Mouse (Mus musculus): ENCODE measurements at regions not wholly inside any gene's neighbourhood (a gene's known extent, or its start where the extent isn't known, plus 50 kb on each side); places are given as distances from the start of the nearest gene placed in this dataset.

- H3K9me3 ChIP-seq (ENCODE audit: control insufficient read depth, low read length) = no peaks in the 10 kb centered on the region
- DNase-seq (ENCODE audit: low spot score) (no peak), ATAC-seq (ENCODE audit: low FRiP score) (no peak)
- WGBS = 96% methylated on average over 2 of the region's 2 CpGs
- H3K27me3 ChIP-seq (ENCODE audit: control insufficient read depth, insufficient read depth, low read length) = no peaks in the 10 kb centered on the region
- H3K4me2 ChIP-seq (replicated peaks) = no peak overlapping the region
- H3K9ac ChIP-seq = no peak overlapping the region
- no peaks in the 10 kb centered on the region for H3K4me1 ChIP-seq (replicated peaks; ENCODE audit: control insufficient read depth, insufficient read depth, low read length)
- H3K36me3 ChIP-seq (replicated peaks; ENCODE audit: control insufficient read depth, insufficient read depth) = no peaks in the 10 kb centered on the region
- H3K27ac ChIP-seq = no peak overlapping the region
- H3K4me3 ChIP-seq (replicated peaks; ENCODE audit: low read length) = no peak overlapping the region
Observed at GRCm38 (mm10) chr7:124581342-124581741, 598.7 kb downstream of the Hs3st4 start.

- H3K36me3 ChIP-seq (replicated peaks; ENCODE audit: control insufficient read depth, insufficient read depth) = no peaks in the 10 kb centered on the region
- WGBS = 16% methylated on average over 1 of the region's 1 CpGs
- H3K27me3 ChIP-seq (ENCODE audit: control insufficient read depth, insufficient read depth, low read length) = no peaks in the 10 kb centered on the region
- no peak overlapping the region for H3K4me3 ChIP-seq (replicated peaks; ENCODE audit: low read length)
- ATAC-seq (ENCODE audit: low FRiP score) (no peak), DNase-seq (ENCODE audit: low spot score) (no peak)
- no peaks in the 10 kb centered on the region for H3K9me3 ChIP-seq (ENCODE audit: control insufficient read depth, low read length)
- H3K4me1 ChIP-seq (replicated peaks; ENCODE audit: control insufficient read depth, insufficient read depth, low read length) = no peaks in the 10 kb centered on the region
- H3K9ac ChIP-seq = no peak overlapping the region
- no peak overlapping the region for H3K27ac ChIP-seq
- no peak overlapping the region for H3K4me2 ChIP-seq (replicated peaks)
Observed at GRCm38 (mm10) chr7:124585296-124585695, 602.6 kb downstream of the Hs3st4 start.

- no peak overlapping the region for H3K4me3 ChIP-seq (replicated peaks; ENCODE audit: low read length)
- ATAC-seq (ENCODE audit: low FRiP score) (no peak), DNase-seq (ENCODE audit: low spot score) (peak; percentile 28)
- no peak overlapping the region for H3K4me2 ChIP-seq (replicated peaks)
- H3K36me3 ChIP-seq (replicated peaks; ENCODE audit: control insufficient read depth, insufficient read depth) = no peaks in the 10 kb centered on the region
- no peaks in the 10 kb centered on the region for H3K27me3 ChIP-seq (ENCODE audit: control insufficient read depth, insufficient read depth, low read length)
- H3K4me1 ChIP-seq (replicated peaks; ENCODE audit: control insufficient read depth, insufficient read depth, low read length) = no peaks in the 10 kb centered on the region
- H3K27ac ChIP-seq = no peak overlapping the region
- H3K9me3 ChIP-seq (ENCODE audit: control insufficient read depth, low read length) = no peaks in the 10 kb centered on the region
- H3K9ac ChIP-seq = no peak overlapping the region
Observed at GRCm38 (mm10) chr7:124591369-124591768, 608.7 kb downstream of the Hs3st4 start.

GRCm38 (mm10) chr7:124593462-124593861, 610.8 kb downstream of the Hs3st4 start:
- Histone ChIP-seq H3K9ac (no peak overlapping the region), H3K4me2 (replicated peaks) (no peak overlapping the region), H3K9me3 (ENCODE audit: control insufficient read depth, low read length) (no peaks in the 10 kb centered on the region), H3K27ac (no peak overlapping the region), H3K36me3 (replicated peaks; ENCODE audit: control insufficient read depth, insufficient read depth) (no peaks in the 10 kb centered on the region), H3K27me3 (ENCODE audit: control insufficient read depth, insufficient read depth, low read length) (no peaks in the 10 kb centered on the region), H3K4me1 (replicated peaks; ENCODE audit: control insufficient read depth, insufficient read depth, low read length) (no peaks in the 10 kb centered on the region), H3K4me3 (replicated peaks; ENCODE audit: low read length) (no peak overlapping the region)
- ATAC-seq (ENCODE audit: low FRiP score) = no peak
- no peak for DNase-seq (ENCODE audit: low spot score)

- Histone ChIP-seq H3K4me2 (replicated peaks) (no peak overlapping the region), H3K27ac (no peak overlapping the region), H3K4me1 (replicated peaks; ENCODE audit: control insufficient read depth, insufficient read depth, low read length) (no peaks in the 10 kb centered on the region), H3K9me3 (ENCODE audit: control insufficient read depth, low read length) (no peaks in the 10 kb centered on the region), H3K9ac (no peak overlapping the region), H3K27me3 (ENCODE audit: control insufficient read depth, insufficient read depth, low read length) (no peaks in the 10 kb centered on the region), H3K36me3 (replicated peaks; ENCODE audit: control insufficient read depth, insufficient read depth) (no peaks in the 10 kb centered on the region), H3K4me3 (replicated peaks; ENCODE audit: low read length) (no peak overlapping the region)
- WGBS = 94% methylated on average over 6 of the region's 6 CpGs
- ATAC-seq (ENCODE audit: low FRiP score) (no peak), DNase-seq (ENCODE audit: low spot score) (no peak)
Observed at GRCm38 (mm10) chr7:124600767-124601166, 618.1 kb downstream of the Hs3st4 start.

- DNase-seq (ENCODE audit: low spot score) (no peak), ATAC-seq (ENCODE audit: low FRiP score) (no peak)
- no peak overlapping the region for H3K9ac ChIP-seq
- H3K4me2 ChIP-seq (replicated peaks) = no peak overlapping the region
- H3K36me3 ChIP-seq (replicated peaks; ENCODE audit: control insufficient read depth, insufficient read depth) = no peaks in the 10 kb centered on the region
- no peak overlapping the region for H3K4me3 ChIP-seq (replicated peaks; ENCODE audit: low read length)
- no peak overlapping the region for H3K27ac ChIP-seq
- WGBS = 85% methylated on average over 2 of the region's 2 CpGs
- no peaks in the 10 kb centered on the region for H3K4me1 ChIP-seq (replicated peaks; ENCODE audit: control insufficient read depth, insufficient read depth, low read length)
- no peaks in the 10 kb centered on the region for H3K27me3 ChIP-seq (ENCODE audit: control insufficient read depth, insufficient read depth, low read length)
- no peaks in the 10 kb centered on the region for H3K9me3 ChIP-seq (ENCODE audit: control insufficient read depth, low read length)
Observed at GRCm38 (mm10) chr7:124604581-124604980, 621.9 kb downstream of the Hs3st4 start.

GRCm38 (mm10) chr7:124605978-124606377, 623.3 kb downstream of the Hs3st4 start:
- H3K9me3 ChIP-seq (ENCODE audit: control insufficient read depth, low read length) = no peaks in the 10 kb centered on the region
- DNase-seq (ENCODE audit: low spot score) (no peak), ATAC-seq (ENCODE audit: low FRiP score) (no peak)
- WGBS = 78% methylated on average over 1 of the region's 1 CpGs
- H3K9ac ChIP-seq = no peak overlapping the region
- no peaks in the 10 kb centered on the region for H3K27me3 ChIP-seq (ENCODE audit: control insufficient read depth, insufficient read depth, low read length)
- no peak overlapping the region for H3K4me2 ChIP-seq (replicated peaks)
- H3K4me3 ChIP-seq (replicated peaks; ENCODE audit: low read length) = no peak overlapping the region
- no peaks in the 10 kb centered on the region for H3K4me1 ChIP-seq (replicated peaks; ENCODE audit: control insufficient read depth, insufficient read depth, low read length)
- H3K36me3 ChIP-seq (replicated peaks; ENCODE audit: control insufficient read depth, insufficient read depth) = no peaks in the 10 kb centered on the region
- H3K27ac ChIP-seq = no peak overlapping the region

- Histone ChIP-seq H3K4me2 (replicated peaks) (no peak overlapping the region), H3K27ac (no peak overlapping the region), H3K4me1 (replicated peaks; ENCODE audit: control insufficient read depth, insufficient read depth, low read length) (no peaks in the 10 kb centered on the region), H3K27me3 (ENCODE audit: control insufficient read depth, insufficient read depth, low read length) (no peaks in the 10 kb centered on the region), H3K4me3 (replicated peaks; ENCODE audit: low read length) (no peak overlapping the region), H3K9ac (no peak overlapping the region), H3K36me3 (replicated peaks; ENCODE audit: control insufficient read depth, insufficient read depth) (no peaks in the 10 kb centered on the region), H3K9me3 (ENCODE audit: control insufficient read depth, low read length) (no peaks in the 10 kb centered on the region)
- ATAC-seq (ENCODE audit: low FRiP score) (no peak), DNase-seq (ENCODE audit: low spot score) (no peak)
Observed at GRCm38 (mm10) chr7:124607061-124607460, 624.4 kb downstream of the Hs3st4 start.

- ATAC-seq (ENCODE audit: low FRiP score) (no peak), DNase-seq (ENCODE audit: low spot score) (no peak)
- 86% methylated on average over 3 of the region's 3 CpGs for WGBS
- H3K4me2 ChIP-seq (replicated peaks) = no peak overlapping the region
- no peak overlapping the region for H3K9ac ChIP-seq
- no peak overlapping the region for H3K27ac ChIP-seq
- H3K4me3 ChIP-seq (replicated peaks; ENCODE audit: low read length) = no peak overlapping the region
- H3K27me3 ChIP-seq (ENCODE audit: control insufficient read depth, insufficient read depth, low read length) = no peaks in the 10 kb centered on the region
- H3K36me3 ChIP-seq (replicated peaks; ENCODE audit: control insufficient read depth, insufficient read depth) = no peaks in the 10 kb centered on the region
- H3K4me1 ChIP-seq (replicated peaks; ENCODE audit: control insufficient read depth, insufficient read depth, low read length) = no peaks in the 10 kb centered on the region
- no peaks in the 10 kb centered on the region for H3K9me3 ChIP-seq (ENCODE audit: control insufficient read depth, low read length)
Observed at GRCm38 (mm10) chr7:124610437-124610836, 627.8 kb downstream of the Hs3st4 start.

GRCm38 (mm10) chr7:124647131-124647530, 664.5 kb downstream of the Hs3st4 start:
- no peak overlapping the region for H3K9ac ChIP-seq
- H3K27me3 ChIP-seq (ENCODE audit: control insufficient read depth, insufficient read depth, low read length) = no peaks in the 10 kb centered on the region
- whole genome bisulfite sequencing = 94% methylated on average over 6 of the region's 6 CpGs
- no peaks in the 10 kb centered on the region for H3K9me3 ChIP-seq (ENCODE audit: control insufficient read depth, low read length)
- H3K4me2 ChIP-seq (replicated peaks) = no peak overlapping the region
- no peak for DNase-seq (ENCODE audit: low spot score)
- peaks cover 7% of the 10 kb centered on the region; the same call in 1 of the 2 replicates for H3K4me1 ChIP-seq (replicated peaks; ENCODE audit: control insufficient read depth, insufficient read depth, low read length)
- no peaks in the 10 kb centered on the region for H3K36me3 ChIP-seq (replicated peaks; ENCODE audit: control insufficient read depth, insufficient read depth)
- no peak overlapping the region for H3K27ac ChIP-seq
- ATAC-seq (ENCODE audit: low FRiP score) = no peak
- no peak overlapping the region for H3K4me3 ChIP-seq (replicated peaks; ENCODE audit: low read length)

All from hindbrain, embryonic 14.5 days (tissue).